Mouse (Mus musculus) forebrain, embryonic 11.5 days (tissue): ENCODE measurements at regions not wholly inside any gene's neighbourhood (a gene's known extent, or its start where the extent isn't known, plus 50 kb on each side); places are given as distances from the start of the nearest gene placed in this dataset.

ENCODE experiments used
- ATAC-seq: fragments of 200-750 bp; cut with Nextera tagmentation; replicated peaks from 2 replicates; pipeline ENCODE4 v1.8.0; 2017; ENCODE audit warnings: moderate TSS enrichment; ENCODE audit not compliant: low FRiP score
- DNase-seq: peaks from one replicate; pipeline ENCODE4 v3.0.0-alpha.2; 2017; ENCODE audit warnings: low spot score
- H3K27ac ChIP-seq: fragments of 300-500 bp; sonication (generic); 2 replicates; pipeline ENCODE4 v1.5.1; 2014; ENCODE audit warnings: low read depth, low read length
- H3K27me3 ChIP-seq: fragments of 300-500 bp; sonication (generic); 2 replicates; pipeline ENCODE4 v1.6.1; 2014; ENCODE audit warnings: mild to moderate bottlenecking, low read length, mixed read lengths; ENCODE audit not compliant: control insufficient read depth, insufficient read depth
- H3K36me3 ChIP-seq: fragments of 300-500 bp; sonication (generic); 2 replicates; pipeline ENCODE4 v1.6.1; 2014; ENCODE audit warnings: mild to moderate bottlenecking, low read length, moderate library complexity, mixed read lengths; ENCODE audit not compliant: control insufficient read depth, insufficient read depth
- H3K4me1 ChIP-seq: fragments of 300-500 bp; sonication (generic); replicated peaks from 2 replicates; pipeline ENCODE4 v1.6.1; 2014; ENCODE audit warnings: low read length, mixed read lengths; ENCODE audit not compliant: control insufficient read depth, insufficient read depth
- H3K4me2 ChIP-seq: fragments of 300-500 bp; sonication (generic); 2 replicates; pipeline ENCODE4 v1.6.1; 2014; ENCODE audit warnings: low read depth, mild to moderate bottlenecking, low read length, moderate library complexity, mixed read lengths; ENCODE audit not compliant: severe bottlenecking
- H3K4me3 ChIP-seq: fragments of 300-500 bp; sonication (generic); 2 replicates; pipeline ENCODE4 v1.5.1; 2014; ENCODE audit warnings: low read depth, low read length
- H3K9ac ChIP-seq: fragments of 300-500 bp; sonication (generic); 2 replicates; pipeline ENCODE4 v1.6.1; 2014; ENCODE audit warnings: low read length
- H3K9me3 ChIP-seq: fragments of 300-500 bp; sonication (generic); 2 replicates; pipeline ENCODE4 v1.6.1; 2016; ENCODE audit warnings: low read length, mixed read lengths; ENCODE audit not compliant: control insufficient read depth
- WGBS: fragments of 180-500 bp; shearing (Covaris S2); extraction: QIAGEN DNeasy Blood & Tissue Kit; methylation state at CpG from one replicate; pipeline ENCODE4 v1.1.7; 2014; 5-methylcytosine and 5-hydroxymethylcytosine counted together

GRCm38 (mm10) chr12:94060336-94060735 lies 1631.7 kb upstream of the Flrt2 start:
- WGBS = 89% methylated on average over 2 of the region's 2 CpGs
- no peak overlapping the region for H3K9ac ChIP-seq
- no peak for ATAC-seq

GRCm38 (mm10) chr12:94066444-94067152 lies 1625.4 kb upstream of the Flrt2 start:
- Histone ChIP-seq H3K27ac (no peak overlapping the region), H3K4me2 (no peak overlapping the region), H3K36me3 (no peaks in the 10 kb centered on the region), H3K4me1 (no peaks in the 10 kb centered on the region), H3K9ac (no peak overlapping the region), H3K27me3 (no peaks in the 10 kb centered on the region), H3K4me3 (no peak overlapping the region), H3K9me3 (no peaks in the 10 kb centered on the region)
- WGBS = 71% methylated on average over 9 of the region's 9 CpGs
- DNase-seq = no peak
- ATAC-seq = no peak

More at GRCm38 (mm10) chr12:94060336-94060735, 1631.7 kb upstream of the Flrt2 start:
- Histone ChIP-seq H3K27me3 (no peaks in the 10 kb centered on the region), H3K36me3 (no peaks in the 10 kb centered on the region), H3K4me1 (no peaks in the 10 kb centered on the region), H3K4me2 (no peak overlapping the region), H3K27ac (no peak overlapping the region), H3K9me3 (no peaks in the 10 kb centered on the region), H3K4me3 (no peak overlapping the region)
- no peak for DNase-seq

GRCm38 (mm10) chr12:94070940-94071505 lies 1621.0 kb upstream of the Flrt2 start:
- ATAC-seq = no peak
- no peaks in the 10 kb centered on the region for H3K4me1 ChIP-seq
- WGBS = 93% methylated on average over 2 of the region's 2 CpGs

DNA sequence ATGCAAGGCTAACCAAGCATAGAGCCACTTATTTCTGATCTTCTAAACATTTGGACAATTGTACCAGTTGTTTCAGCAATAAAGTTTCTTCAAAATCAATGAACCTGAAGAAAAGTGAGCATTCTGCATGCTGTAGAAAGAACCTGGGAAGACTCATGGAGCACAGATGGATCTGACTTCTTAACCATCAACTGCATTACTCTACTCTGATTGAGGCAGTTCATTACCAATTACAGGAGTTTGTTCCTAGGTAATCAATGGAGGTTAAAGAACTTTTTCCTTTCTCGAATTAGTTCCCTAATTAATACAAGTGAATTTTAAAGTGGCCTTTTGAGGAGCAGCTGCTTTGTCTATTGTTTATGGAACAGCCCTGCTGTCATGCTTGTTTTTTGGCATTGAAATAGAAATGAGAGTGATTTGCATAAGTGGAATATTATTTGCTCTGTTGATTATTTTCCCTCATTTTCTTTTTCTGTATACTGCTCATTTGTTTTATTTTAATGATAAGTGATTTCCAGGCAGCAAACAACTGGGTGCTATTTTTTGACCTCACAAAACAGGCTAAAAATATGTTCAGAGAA lies 1586.4 kb upstream of the Flrt2 start:
- Histone ChIP-seq H3K9ac (no peak overlapping the region), H3K9me3 (no peaks in the 10 kb centered on the region), H3K27me3 (no peaks in the 10 kb centered on the region), H3K36me3 (no peaks in the 10 kb centered on the region), H3K4me3 (no peak overlapping the region), H3K4me2 (no peak overlapping the region), H3K4me1 (no peaks in the 10 kb centered on the region), H3K27ac (no peak overlapping the region)
- 20% methylated on average over 1 of the region's 1 CpGs for WGBS
- DNase-seq = no peak
- ATAC-seq = peak; percentile 50; the same call in 1 of the 2 replicates

More at GRCm38 (mm10) chr12:94070940-94071505, 1621.0 kb upstream of the Flrt2 start:
- no peak overlapping the region for H3K4me2 ChIP-seq
- no peaks in the 10 kb centered on the region for H3K27me3 ChIP-seq
- no peak overlapping the region for H3K9ac ChIP-seq
- H3K4me3 ChIP-seq = no peak overlapping the region
- no peaks in the 10 kb centered on the region for H3K36me3 ChIP-seq
- no peak overlapping the region for H3K27ac ChIP-seq
- H3K9me3 ChIP-seq = no peaks in the 10 kb centered on the region
- DNase-seq = no peak

GRCm38 (mm10) chr12:94150143-94150542 lies 1541.9 kb upstream of the Flrt2 start:
- no peak overlapping the region for H3K27ac ChIP-seq
- H3K9me3 ChIP-seq = no peaks in the 10 kb centered on the region
- WGBS = 79% methylated on average over 5 of the region's 5 CpGs
- no peaks in the 10 kb centered on the region for H3K4me1 ChIP-seq
- no peaks in the 10 kb centered on the region for H3K36me3 ChIP-seq
- no peak overlapping the region for H3K4me2 ChIP-seq
- no peaks in the 10 kb centered on the region for H3K27me3 ChIP-seq
- no peak overlapping the region for H3K9ac ChIP-seq
- DNase-seq = no peak
- H3K4me3 ChIP-seq = no peak overlapping the region
- ATAC-seq = no peak

- Histone ChIP-seq H3K27me3 (no peaks in the 10 kb centered on the region), H3K4me2 (no peak overlapping the region), H3K9me3 (no peaks in the 10 kb centered on the region), H3K36me3 (no peaks in the 10 kb centered on the region), H3K27ac (no peak overlapping the region), H3K4me1 (no peaks in the 10 kb centered on the region), H3K9ac (no peak overlapping the region), H3K4me3 (no peak overlapping the region)
- WGBS = 87% methylated on average over 12 of the region's 12 CpGs
- ATAC-seq (no peak), DNase-seq (no peak)
Measured at GRCm38 (mm10) chr12:94155110-94155858, 1536.7 kb upstream of the Flrt2 start.

GRCm38 (mm10) chr12:94182358-94182757 lies 1509.7 kb upstream of the Flrt2 start:
- no peak overlapping the region for H3K4me2 ChIP-seq
- no peak overlapping the region for H3K4me3 ChIP-seq
- DNase-seq (no peak), ATAC-seq (no peak)
- 50% methylated on average over 1 of the region's 1 CpGs for WGBS
- H3K27ac ChIP-seq = no peak overlapping the region
- H3K4me1 ChIP-seq = no peaks in the 10 kb centered on the region
- no peaks in the 10 kb centered on the region for H3K27me3 ChIP-seq
- H3K9ac ChIP-seq = no peak overlapping the region
- H3K36me3 ChIP-seq = no peaks in the 10 kb centered on the region
- no peaks in the 10 kb centered on the region for H3K9me3 ChIP-seq

GRCm38 (mm10) chr12:94190620-94191081 lies 1501.4 kb upstream of the Flrt2 start:
- Histone ChIP-seq H3K27ac (no peak overlapping the region), H3K4me3 (no peak overlapping the region), H3K9ac (no peak overlapping the region), H3K9me3 (no peaks in the 10 kb centered on the region), H3K36me3 (no peaks in the 10 kb centered on the region), H3K4me2 (no peak overlapping the region), H3K27me3 (no peaks in the 10 kb centered on the region), H3K4me1 (no peaks in the 10 kb centered on the region)
- 78% methylated on average over 4 of the region's 4 CpGs for WGBS
- ATAC-seq (no peak), DNase-seq (peak; percentile 49)
